Mouse (Mus musculus): ENCODE results near the gene Hmga1b. TPM values are rescaled to one million over a fixed set of nuclear protein-coding genes. Genes with fewer than 3 reads are reported as not detected.
"Not testable (repeated sequence)": the region's sequence is repeated elsewhere in the genome, so short reads cannot be mapped to it uniquely, and the experiment has no call there.

Gene Hmga1b
- polyA plus RNA-seq, 1 experiment from 2014 or later, result 2.8 TPM

GRCm38 (mm10) chr11:120722067-120722630 lies 40.4 kb upstream of the Hmga1b start:
- 20% methylated on average over 21 of the region's 21 CpGs for WGBS
- Histone ChIP-seq H3K9me3 (replicated peaks; ENCODE audit: control insufficient read depth, low read length, poor library complexity, severe bottlenecking) (no peaks in the 10 kb centered on the region), H3K9ac (ENCODE audit: low read depth, low read length) (peak overlapping the region; percentile 79)

GRCm38 (mm10) chr11:120722761-120723382 lies 39.7 kb upstream of the Hmga1b start:
- Histone ChIP-seq H3K4me1 (ENCODE audit: control insufficient read depth, insufficient read depth, low read length) (peaks cover 16% of the 10 kb centered on the region), H3K4me2 (ENCODE audit: low read length) (peak overlapping the region; percentile 69), H3K27me3 (ENCODE audit: control insufficient read depth, insufficient read depth, low read depth, low read length) (no peaks in the 10 kb centered on the region), H3K9ac (ENCODE audit: low read depth, low read length) (no peak overlapping the region; the same call in none of the 2 replicates), H3K4me3 (ENCODE audit: low read depth, low read length) (peak overlapping the region; percentile 59; the same call in 1 of the 2 replicates), H3K9me3 (replicated peaks; ENCODE audit: control insufficient read depth, low read length, poor library complexity, severe bottlenecking) (no peaks in the 10 kb centered on the region), H3K36me3 (ENCODE audit: control insufficient read depth, insufficient read depth, low read length) (peaks cover 7% of the 10 kb centered on the region), H3K27ac (ENCODE audit: low read length) (no peak overlapping the region)
- no peak for ATAC-seq
- WGBS, result 90% methylated on average over 11 of the region's 11 CpGs

More at GRCm38 (mm10) chr11:120722067-120722630, 40.4 kb upstream of the Hmga1b start:
- Histone ChIP-seq H3K4me1 (ENCODE audit: control insufficient read depth, insufficient read depth, low read length) (peaks cover 16% of the 10 kb centered on the region), H3K4me3 (ENCODE audit: low read depth, low read length) (peak overlapping the region; percentile 59), H3K27ac (ENCODE audit: low read length) (peak overlapping the region; percentile 76), H3K27me3 (ENCODE audit: control insufficient read depth, insufficient read depth, low read depth, low read length) (no peaks in the 10 kb centered on the region), H3K36me3 (ENCODE audit: control insufficient read depth, insufficient read depth, low read length) (peaks cover 7% of the 10 kb centered on the region), H3K4me2 (ENCODE audit: low read length) (peak overlapping the region; percentile 69)
- no peak for ATAC-seq

- ATAC-seq, result no peak
- 82% methylated on average over 7 of the region's 7 CpGs for WGBS
- H3K9ac ChIP-seq (ENCODE audit: low read depth, low read length), result no peak overlapping the region
- H3K36me3 ChIP-seq (ENCODE audit: control insufficient read depth, insufficient read depth, low read length), result peaks cover 3% of the 10 kb centered on the region
- no peak overlapping the region for H3K4me2 ChIP-seq (ENCODE audit: low read length)
- H3K9me3 ChIP-seq (replicated peaks; ENCODE audit: control insufficient read depth, low read length, poor library complexity, severe bottlenecking), result no peaks in the 10 kb centered on the region
- peaks cover 16% of the 10 kb centered on the region for H3K4me1 ChIP-seq (ENCODE audit: control insufficient read depth, insufficient read depth, low read length)
- no peaks in the 10 kb centered on the region for H3K27me3 ChIP-seq (ENCODE audit: control insufficient read depth, insufficient read depth, low read depth, low read length)
- no peak overlapping the region for H3K27ac ChIP-seq (ENCODE audit: low read length)
- H3K4me3 ChIP-seq (ENCODE audit: low read depth, low read length), result no peak overlapping the region
Observed at GRCm38 (mm10) chr11:120723509-120723908, 39.1 kb upstream of the Hmga1b start.

- Histone ChIP-seq H3K27ac (ENCODE audit: low read length) (no peak overlapping the region), H3K9ac (ENCODE audit: low read depth, low read length) (peak overlapping the region; percentile 64), H3K9me3 (replicated peaks; ENCODE audit: control insufficient read depth, low read length, poor library complexity, severe bottlenecking) (no peaks in the 10 kb centered on the region), H3K36me3 (ENCODE audit: control insufficient read depth, insufficient read depth, low read length) (no peaks in the 10 kb centered on the region), H3K4me1 (ENCODE audit: control insufficient read depth, insufficient read depth, low read length) (peaks cover 14% of the 10 kb centered on the region), H3K4me2 (ENCODE audit: low read length) (peak overlapping the region; percentile 83), H3K4me3 (ENCODE audit: low read depth, low read length) (peak overlapping the region; percentile 47), H3K27me3 (ENCODE audit: control insufficient read depth, insufficient read depth, low read depth, low read length) (no peaks in the 10 kb centered on the region; the same call in 1 of the 2 replicates)
- no peak for ATAC-seq
- 19% methylated on average over 34 of the region's 36 CpGs for WGBS
Observed at GRCm38 (mm10) chr11:120726243-120727168, 36.1 kb upstream of the Hmga1b start.

- Histone ChIP-seq H3K27me3 (ENCODE audit: control insufficient read depth, insufficient read depth, low read depth, low read length) (no peaks in the 10 kb centered on the region; the same call in 1 of the 2 replicates), H3K4me1 (ENCODE audit: control insufficient read depth, insufficient read depth, low read length) (peaks cover 14% of the 10 kb centered on the region), H3K36me3 (ENCODE audit: control insufficient read depth, insufficient read depth, low read length) (no peaks in the 10 kb centered on the region), H3K4me3 (ENCODE audit: low read depth, low read length) (peak within 1 kb of the TSS; percentile 47), H3K9ac (ENCODE audit: low read depth, low read length) (peak within 1 kb of the TSS; percentile 64), H3K4me2 (ENCODE audit: low read length) (peak within 1 kb of the TSS; percentile 83), H3K9me3 (replicated peaks; ENCODE audit: control insufficient read depth, low read length, poor library complexity, severe bottlenecking) (no peaks in the 10 kb centered on the region), H3K27ac (ENCODE audit: low read length) (no peak within 1 kb of the TSS)
- 0% methylated on average over 14 of the region's 14 CpGs for WGBS
- ATAC-seq, result peak; percentile 79
Observed at GRCm38 (mm10) chr11:120727169-120727527, 35.4 kb upstream of the Hmga1b start, which contains the start of gene Dcxr. TSS of gene Dcxr (minus strand) at chr11:120727281.

- no peak for ATAC-seq
- H3K27ac ChIP-seq (ENCODE audit: low read length), result no peak overlapping the region
- peaks cover 11% of the 10 kb centered on the region for H3K4me1 ChIP-seq (ENCODE audit: control insufficient read depth, insufficient read depth, low read length)
- no peak overlapping the region for H3K9ac ChIP-seq (ENCODE audit: low read depth, low read length)
- no peaks in the 10 kb centered on the region for H3K9me3 ChIP-seq (replicated peaks; ENCODE audit: control insufficient read depth, low read length, poor library complexity, severe bottlenecking)
- no peaks in the 10 kb centered on the region; the same call in 1 of the 2 replicates for H3K27me3 ChIP-seq (ENCODE audit: control insufficient read depth, insufficient read depth, low read depth, low read length)
- H3K36me3 ChIP-seq (ENCODE audit: control insufficient read depth, insufficient read depth, low read length), result no peaks in the 10 kb centered on the region
- WGBS, result 61% methylated on average over 12 of the region's 12 CpGs
- H3K4me3 ChIP-seq (ENCODE audit: low read depth, low read length), result no peak overlapping the region
- no peak overlapping the region for H3K4me2 ChIP-seq (ENCODE audit: low read length)
Observed at GRCm38 (mm10) chr11:120727564-120727963, 35.0 kb upstream of the Hmga1b start.

- Histone ChIP-seq H3K4me1 (ENCODE audit: control insufficient read depth, insufficient read depth, low read length) (peaks cover 11% of the 10 kb centered on the region), H3K4me2 (ENCODE audit: low read length) (no peak overlapping the region), H3K9ac (ENCODE audit: low read depth, low read length) (no peak overlapping the region), H3K4me3 (ENCODE audit: low read depth, low read length) (no peak overlapping the region), H3K27me3 (ENCODE audit: control insufficient read depth, insufficient read depth, low read depth, low read length) (no peaks in the 10 kb centered on the region; the same call in 1 of the 2 replicates), H3K9me3 (replicated peaks; ENCODE audit: control insufficient read depth, low read length, poor library complexity, severe bottlenecking) (no peaks in the 10 kb centered on the region), H3K27ac (ENCODE audit: low read length) (no peak overlapping the region), H3K36me3 (ENCODE audit: control insufficient read depth, insufficient read depth, low read length) (no peaks in the 10 kb centered on the region)
- 71% methylated on average over 11 of the region's 11 CpGs for WGBS
- ATAC-seq, result no peak
Observed at GRCm38 (mm10) chr11:120728530-120729240, 33.9 kb upstream of the Hmga1b start.

GRCm38 (mm10) chr11:120729432-120730050 lies 33.1 kb upstream of the Hmga1b start:
- 2% methylated on average over 19 of the region's 21 CpGs for WGBS
- H3K9ac ChIP-seq (ENCODE audit: low read depth, low read length); H3K36me3 ChIP-seq (ENCODE audit: control insufficient read depth, insufficient read depth, low read length); H3K4me3 ChIP-seq (ENCODE audit: low read depth, low read length); H3K9me3 ChIP-seq (replicated peaks; ENCODE audit: control insufficient read depth, low read length, poor library complexity, severe bottlenecking); H3K27ac ChIP-seq (ENCODE audit: low read length); H3K27me3 ChIP-seq (ENCODE audit: control insufficient read depth, insufficient read depth, low read depth, low read length); ATAC-seq: not testable (repeated sequence)
- Histone ChIP-seq H3K4me1 (ENCODE audit: control insufficient read depth, insufficient read depth, low read length) (peaks cover 11% of the 10 kb centered on the region), H3K4me2 (ENCODE audit: low read length) (peak overlapping the region; percentile 36)

All from midbrain, embryonic 16.5 days (tissue).